Mouse (Mus musculus) stomach, postnatal 0 days (tissue): ENCODE results near the gene Hus1. TPM values are rescaled to one million over a fixed set of nuclear protein-coding genes. Genes with fewer than 3 reads are reported as not detected.

Experiments used
- ATAC-seq: fragments of 200-750 bp; cut with Nextera tagmentation; 2 replicates; pipeline ENCODE4 v1.8.0; 2017; ENCODE audit not compliant: low FRiP score, low TSS enrichment
- DNase-seq: peaks from one replicate; pipeline ENCODE4 v3.0.0-alpha.2; 2016; ENCODE audit warnings: low spot score
- H3K27ac ChIP-seq: fragments of 300-500 bp; sonication (generic); replicated peaks from 2 replicates; pipeline ENCODE4 v1.5.1; 2014; ENCODE audit warnings: mild to moderate bottlenecking, control low read depth
- H3K27me3 ChIP-seq: fragments of 300-500 bp; sonication (generic); 2 replicates; pipeline ENCODE4 v1.6.1; 2014; ENCODE audit warnings: low read length; ENCODE audit not compliant: control insufficient read depth, insufficient read depth
- H3K36me3 ChIP-seq: fragments of 300-500 bp; sonication (generic); 2 replicates; pipeline ENCODE4 v1.6.1; 2014; ENCODE audit warnings: low read length, mixed read lengths; ENCODE audit not compliant: control insufficient read depth, insufficient read depth
- H3K4me1 ChIP-seq: fragments of 300-500 bp; sonication (generic); replicated peaks from 2 replicates; pipeline ENCODE4 v1.6.1; 2014; ENCODE audit warnings: antibody characterized with exemption; ENCODE audit not compliant: control insufficient read depth, insufficient read depth
- H3K4me2 ChIP-seq: fragments of 300-500 bp; sonication (generic); replicated peaks from 2 replicates; pipeline ENCODE4 v1.6.1; 2014; ENCODE audit warnings: low read depth, mild to moderate bottlenecking, control low read depth, moderate library complexity
- H3K4me3 ChIP-seq: fragments of 300-500 bp; sonication (generic); 2 replicates; pipeline ENCODE4 v1.5.1; 2014; ENCODE audit warnings: low read depth, low read length, control low read depth
- H3K9ac ChIP-seq: fragments of 300-500 bp; sonication (generic); 2 replicates; pipeline ENCODE4 v1.6.1; 2014; ENCODE audit warnings: mild to moderate bottlenecking, low read length, control low read depth, mixed read lengths
- H3K9me3 ChIP-seq: fragments of 300-500 bp; sonication (generic); 2 replicates; pipeline ENCODE4 v1.6.1; 2016; ENCODE audit warnings: low read length; ENCODE audit not compliant: control insufficient read depth
- CTCF ChIP-seq: IDR thresholded peaks from 2 replicates; pipeline ENCODE4 v1.5.1; 2016; ENCODE audit warnings: antibody characterized with exemption, low read depth, mild to moderate bottlenecking, moderate library complexity
- EP300 ChIP-seq: optimal IDR thresholded peaks from 2 replicates; pipeline ENCODE3; 2016; ENCODE audit warnings: antibody characterized with exemption
- WGBS: fragments of 180-500 bp; shearing (Covaris S2); extraction: QIAGEN DNeasy Blood & Tissue Kit; methylation state at CpG from one replicate; pipeline ENCODE4 v1.1.7; 2014; 5-methylcytosine and 5-hydroxymethylcytosine counted together
- polyA plus RNA-seq: library from polyadenylated mRNA; unstranded; fragments of >200 nt; fragmentation: Nextera tagmentation; extraction: Ambion mirVana; gene quantifications from 2 replicates; pipeline ENCODE4 v1.2.1, GENCODE M21; 2015

The Hus1 gene
- polyA plus RNA-seq, 1 experiment from 2014 or later, result 5.8 TPM

DNA sequence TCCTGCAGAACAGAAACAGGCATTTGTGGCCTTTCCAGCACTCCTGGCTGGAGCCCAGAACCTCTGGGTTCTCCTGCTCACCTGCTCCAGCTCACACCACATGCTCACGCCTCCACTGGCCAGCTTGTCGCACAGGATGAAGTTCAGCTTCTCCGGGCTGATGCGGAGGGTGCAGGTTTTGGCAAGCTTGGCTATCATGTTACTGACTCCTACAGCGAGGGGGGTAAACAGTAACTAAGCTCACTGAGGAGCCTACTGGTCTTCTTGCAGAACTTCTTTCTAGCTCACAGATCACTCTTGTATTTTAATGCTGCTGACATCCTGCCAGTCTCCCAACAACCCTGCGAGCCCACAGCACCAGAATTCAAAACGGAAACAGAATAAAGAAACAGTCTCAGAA lies 575 bp downstream of the Hus1 start:
- ATAC-seq (peak; percentile 77), DNase-seq (peak; percentile 50)
- H3K27ac ChIP-seq, result peak overlapping the region; percentile 90
- H3K4me2 ChIP-seq, result peak overlapping the region; percentile 65
- H3K36me3 ChIP-seq, result 0 out of 2 replicates have a peak, but pooled peaks cover 2% of the 10 kb centered on the region
- H3K4me1 ChIP-seq, result no peaks in the 10 kb centered on the region
- no peaks in the 10 kb centered on the region for H3K9me3 ChIP-seq
- 0% methylated on average over 7 of the region's 7 CpGs for WGBS
- H3K27me3 ChIP-seq, result no peaks in the 10 kb centered on the region
- H3K4me3 ChIP-seq, result peak overlapping the region; percentile 80
- peak overlapping the region; percentile 82 for H3K9ac ChIP-seq
- peak; percentile 13 for TF ChIP-seq CTCF
- TF ChIP-seq EP300, result no peak

- TF ChIP-seq CTCF, result no peak
- TF ChIP-seq EP300, result no peak
- Histone ChIP-seq H3K9ac (no peak overlapping the region), H3K27ac (no peak overlapping the region), H3K4me2 (no peak overlapping the region), H3K36me3 (peaks cover 4% of the 10 kb centered on the region), H3K27me3 (no peaks in the 10 kb centered on the region), H3K9me3 (no peaks in the 10 kb centered on the region), H3K4me3 (no peak overlapping the region), H3K4me1 (no peaks in the 10 kb centered on the region)
- DNase-seq (no peak), ATAC-seq (no peak)
- 95% methylated on average over 5 of the region's 5 CpGs for WGBS
Measured at GRCm38 (mm10) chr11:9008761-9009160, 2.2 kb downstream of the Hus1 start.

- H3K4me1 ChIP-seq, result no peaks in the 10 kb centered on the region
- TF ChIP-seq EP300 (no peak), CTCF (peak; percentile 29; the same call in 1 of the 2 replicates)
- H3K4me3 ChIP-seq, result no peak overlapping the region
Measured at GRCm38 (mm10) chr11:8988084-8988483, 22.9 kb downstream of the Hus1 start.

GRCm38 (mm10) chr11:8986058-8986457 lies 24.9 kb downstream of the Hus1 start:
- DNase-seq (peak; percentile 69), ATAC-seq (peak; percentile 79)
- Histone ChIP-seq H3K4me1 (no peaks in the 10 kb centered on the region), H3K9me3 (no peaks in the 10 kb centered on the region), H3K27ac (0 out of 2 replicates have a peak overlapping the region, but pooled peaks have one; percentile 40), H3K4me2 (no peak overlapping the region), H3K27me3 (no peaks in the 10 kb centered on the region), H3K4me3 (no peak overlapping the region), H3K9ac (no peak overlapping the region), H3K36me3 (no peaks in the 10 kb centered on the region)
- TF ChIP-seq CTCF (no peak), EP300 (no peak)

More at GRCm38 (mm10) chr11:8988084-8988483, 22.9 kb downstream of the Hus1 start:
- no peak overlapping the region for H3K27ac ChIP-seq
- ATAC-seq (no peak), DNase-seq (no peak)
- no peaks in the 10 kb centered on the region for H3K27me3 ChIP-seq
- 0 out of 2 replicates have a peak, but pooled peaks cover 2% of the 10 kb centered on the region for H3K36me3 ChIP-seq
- no peak overlapping the region for H3K9ac ChIP-seq
- 70% methylated on average over 4 of the region's 4 CpGs for WGBS
- no peaks in the 10 kb centered on the region for H3K9me3 ChIP-seq
- no peak overlapping the region for H3K4me2 ChIP-seq

GRCm38 (mm10) chr11:8983237-8983861 lies 27.6 kb downstream of the Hus1 start:
- peak; percentile 89 for TF ChIP-seq CTCF
- no peak for TF ChIP-seq EP300
- 25% methylated on average over 6 of the region's 6 CpGs for WGBS
- peak; percentile 57; the same call in 1 of the 2 replicates for ATAC-seq

GRCm38 (mm10) chr11:8978154-8978553 lies 32.8 kb downstream of the Hus1 start:
- Histone ChIP-seq H3K27ac (no peak overlapping the region), H3K27me3 (no peaks in the 10 kb centered on the region), H3K4me1 (no peaks in the 10 kb centered on the region), H3K9ac (no peak overlapping the region), H3K4me3 (no peak overlapping the region), H3K9me3 (no peaks in the 10 kb centered on the region), H3K4me2 (no peak overlapping the region), H3K36me3 (no peaks in the 10 kb centered on the region)
- DNase-seq (no peak), ATAC-seq (no peak)
- TF ChIP-seq CTCF (no peak), EP300 (no peak)
- 82% methylated on average over 4 of the region's 4 CpGs for WGBS

More at GRCm38 (mm10) chr11:8983237-8983861, 27.6 kb downstream of the Hus1 start:
- Histone ChIP-seq H3K9me3 (no peaks in the 10 kb centered on the region), H3K4me2 (no peak overlapping the region), H3K4me3 (no peak overlapping the region), H3K4me1 (no peaks in the 10 kb centered on the region), H3K27me3 (no peaks in the 10 kb centered on the region), H3K9ac (no peak overlapping the region), H3K27ac (no peak overlapping the region), H3K36me3 (no peaks in the 10 kb centered on the region)
- peak; percentile 83 for DNase-seq
